Mouse (Mus musculus): ENCODE measurements at regions not wholly inside any gene's neighbourhood (a gene's known extent, or its start where the extent isn't known, plus 50 kb on each side); places are given as distances from the start of the nearest gene placed in this dataset.

DNA sequence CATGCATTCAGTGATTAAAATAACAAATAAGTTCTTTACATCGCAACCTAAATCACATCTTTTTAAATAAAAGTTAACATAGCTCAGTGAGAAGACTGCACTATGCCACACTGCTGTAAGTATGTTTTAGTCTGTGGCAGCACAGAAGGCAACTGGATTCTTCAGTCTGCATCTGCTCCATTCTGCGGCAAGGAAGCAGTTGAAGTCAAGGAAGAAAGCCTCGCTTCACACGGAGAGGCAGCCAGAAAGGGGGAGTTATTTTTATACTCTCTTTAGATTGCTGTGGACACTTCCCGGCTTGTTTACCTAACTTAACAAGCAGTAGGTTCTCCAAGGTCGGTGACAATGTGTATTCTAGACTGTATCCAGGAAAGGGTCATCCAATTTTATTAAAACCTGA lies 77.7 kb downstream of the Skor1 start:
- TF ChIP-seq CTCF (IDR thresholded peaks at IDR 0.05; ENCODE audit: borderline replicate concordance, extremely low read depth, insufficient read depth, insufficient read length) (no peak), POLR2A (IDR thresholded peaks at IDR 0.05; ENCODE audit: borderline replicate concordance, extremely low read depth, insufficient read depth, insufficient read length, poor library complexity, severe bottlenecking) (no peak)

All from brain, embryonic 14.5 days (tissue).